Mouse (Mus musculus) kidney, adult 8-10 months (tissue): Measurements from ENCODE around the gene Hdac9.

Experiments used
- DNase-seq, 2 experiments: peaks; one replicate each; pipeline ENCODE4 v3.0.0; 2022

Gene Hdac9

DNA sequence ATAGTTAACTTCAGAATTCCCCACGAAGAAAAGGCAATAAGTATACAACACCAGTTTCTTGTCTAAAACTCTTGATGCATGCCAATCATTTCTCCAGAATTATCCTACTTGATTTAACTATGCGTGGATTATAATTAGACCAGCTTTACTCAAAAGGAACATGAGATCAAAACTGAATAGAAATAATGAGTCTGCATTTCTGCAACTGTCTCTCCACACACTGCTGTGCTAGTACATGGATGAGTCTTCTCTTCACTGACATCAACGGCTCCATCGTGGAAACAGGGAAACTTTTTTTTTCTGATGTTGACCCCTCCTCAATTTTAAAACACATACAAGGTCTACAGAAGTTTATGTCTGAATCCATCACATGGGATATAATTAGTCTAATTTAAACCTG lies 334.4 kb downstream of the Hdac9 start:
- DNase-seq = no peak

GRCm38 (mm10) chr12:34579220-34579619 lies 337.7 kb downstream of the Hdac9 start:
- DNase-seq = no peak

- no peak for DNase-seq
These were observed 345.8 kb downstream of the Hdac9 start for GRCm38 (mm10) chr12:34571069-34571468.

- no peak for DNase-seq
These were observed 347.4 kb downstream of the Hdac9 start for GRCm38 (mm10) chr12:34569472-34569871.

DNA sequence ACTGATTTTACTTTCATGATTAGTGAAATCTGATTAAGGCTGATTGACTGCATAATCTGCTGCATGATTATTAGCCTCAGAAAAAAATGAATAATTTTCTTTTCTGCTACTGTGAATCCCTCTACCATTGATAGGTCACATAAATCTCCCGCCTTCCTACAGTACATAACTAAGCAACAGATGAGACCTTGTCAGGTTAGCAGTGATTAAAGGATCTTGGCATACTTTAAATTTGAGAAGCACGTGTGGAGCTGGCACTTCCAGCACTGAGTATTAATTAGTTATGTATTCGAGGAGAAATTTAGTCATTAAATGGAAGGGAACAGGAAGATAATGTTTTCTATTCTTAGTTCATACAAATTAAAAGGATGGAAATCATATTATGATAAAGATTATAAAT lies 347.8 kb downstream of the Hdac9 start:
- DNase-seq = no peak

- DNase-seq = no peak
These were observed 354.6 kb downstream of the Hdac9 start for GRCm38 (mm10) chr12:34562331-34562730.

- DNase-seq = no peak
These were observed 357.9 kb downstream of the Hdac9 start for GRCm38 (mm10) chr12:34559001-34559400.

DNA sequence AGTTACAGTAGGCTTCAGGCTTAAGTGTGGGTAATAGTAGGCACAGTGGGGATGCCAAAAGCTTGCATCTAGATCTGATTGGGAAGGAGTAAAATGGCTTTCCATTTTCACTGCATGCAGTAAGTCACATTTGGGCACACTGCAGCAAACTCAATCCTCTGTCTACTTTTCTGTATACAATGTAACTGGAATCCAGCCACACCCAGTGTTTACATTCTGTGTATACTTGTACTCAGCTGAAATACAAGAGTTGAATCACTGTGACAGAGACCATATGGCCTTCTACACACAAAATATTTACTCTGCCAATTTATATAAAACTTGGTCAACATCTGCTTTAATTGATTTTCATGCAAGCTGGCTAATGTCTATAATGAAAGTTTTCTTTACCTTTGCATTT lies 362.1 kb downstream of the Hdac9 start:
- DNase-seq = no peak

- DNase-seq = no peak
These were observed 366.6 kb downstream of the Hdac9 start for GRCm38 (mm10) chr12:34550268-34550667.

DNA sequence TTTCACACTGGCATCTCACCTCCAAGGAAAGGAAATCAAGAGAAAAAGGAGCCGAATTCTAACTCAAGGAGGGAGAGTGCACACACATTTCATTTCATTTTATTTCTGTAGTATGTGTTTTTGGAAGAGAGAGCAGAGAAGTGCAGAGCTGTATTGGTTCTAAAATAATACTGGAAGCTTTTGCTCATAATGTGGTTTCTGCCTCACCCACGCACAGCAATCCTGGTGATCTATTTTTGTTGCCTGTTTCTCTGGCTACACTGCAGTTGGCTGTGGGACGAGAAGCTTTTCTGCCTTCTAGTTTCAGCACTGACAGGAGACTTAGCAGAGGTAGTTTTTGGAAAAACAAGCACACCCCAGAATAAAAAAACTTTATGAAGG lies 387.7 kb downstream of the Hdac9 start:
- DNase-seq = no peak

GRCm38 (mm10) chr12:34528201-34529164 lies 388.4 kb downstream of the Hdac9 start:
- DNase-seq = no peak

- no peak for DNase-seq
These were observed 389.1 kb downstream of the Hdac9 start for GRCm38 (mm10) chr12:34527761-34528160.

- no peak for DNase-seq
These were observed 395.4 kb downstream of the Hdac9 start for GRCm38 (mm10) chr12:34521468-34521867.

DNA sequence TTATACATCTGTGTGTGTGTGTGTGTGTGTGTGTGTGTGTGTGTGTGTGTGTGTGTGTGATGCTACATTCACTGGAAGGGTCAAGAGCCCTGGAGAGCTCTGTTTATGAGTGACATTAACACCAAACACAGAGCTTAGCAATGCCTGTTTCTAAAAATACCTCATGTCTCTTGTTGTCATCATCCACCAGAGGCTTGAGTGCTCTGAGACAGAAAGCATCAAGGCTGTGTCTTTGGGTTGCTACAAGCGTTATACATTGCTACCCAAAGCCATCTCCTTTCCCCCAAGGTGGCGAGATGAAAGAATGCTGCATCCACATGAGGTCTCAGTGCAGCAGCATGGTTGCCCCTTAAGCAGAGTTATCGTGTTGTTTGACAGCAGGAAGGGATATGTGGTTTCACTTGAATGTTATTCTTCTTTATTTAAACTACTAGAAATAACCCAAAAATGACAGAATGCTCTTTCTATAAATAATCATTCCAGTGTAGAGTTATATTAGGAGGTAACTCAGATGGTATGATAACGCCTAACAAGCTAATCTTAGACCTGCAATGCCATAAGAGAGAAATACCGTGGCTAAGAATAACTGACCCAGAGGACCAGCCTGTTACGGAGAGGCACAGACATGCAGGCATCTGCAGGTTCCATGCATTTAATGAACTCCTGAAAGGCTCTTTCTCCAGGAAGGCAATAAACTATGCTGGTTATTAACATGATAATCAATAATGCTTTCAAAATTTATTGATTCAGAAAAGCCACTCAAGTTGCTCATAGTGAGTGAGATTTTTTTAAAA lies 399.9 kb downstream of the Hdac9 start:
- no peak for DNase-seq

DNA sequence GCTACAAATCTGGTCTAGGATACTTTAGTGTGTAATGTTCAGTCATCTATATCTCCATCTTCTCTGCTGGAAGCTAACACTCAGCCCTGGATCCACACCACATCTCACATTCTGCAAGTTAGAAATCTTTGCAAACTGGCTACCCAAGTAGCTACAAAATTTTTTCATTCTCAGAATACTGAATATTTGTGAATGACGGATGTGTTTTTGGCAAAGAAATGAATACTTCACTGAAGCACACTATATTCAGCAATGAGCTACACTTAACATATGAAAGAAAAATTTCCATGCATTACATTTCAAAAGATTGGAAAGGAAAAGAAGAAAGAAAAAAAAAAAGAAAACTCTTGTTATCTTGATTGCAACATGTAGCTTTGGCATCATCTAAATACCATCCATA lies 410.6 kb downstream of the Hdac9 start:
- DNase-seq = no peak

DNA sequence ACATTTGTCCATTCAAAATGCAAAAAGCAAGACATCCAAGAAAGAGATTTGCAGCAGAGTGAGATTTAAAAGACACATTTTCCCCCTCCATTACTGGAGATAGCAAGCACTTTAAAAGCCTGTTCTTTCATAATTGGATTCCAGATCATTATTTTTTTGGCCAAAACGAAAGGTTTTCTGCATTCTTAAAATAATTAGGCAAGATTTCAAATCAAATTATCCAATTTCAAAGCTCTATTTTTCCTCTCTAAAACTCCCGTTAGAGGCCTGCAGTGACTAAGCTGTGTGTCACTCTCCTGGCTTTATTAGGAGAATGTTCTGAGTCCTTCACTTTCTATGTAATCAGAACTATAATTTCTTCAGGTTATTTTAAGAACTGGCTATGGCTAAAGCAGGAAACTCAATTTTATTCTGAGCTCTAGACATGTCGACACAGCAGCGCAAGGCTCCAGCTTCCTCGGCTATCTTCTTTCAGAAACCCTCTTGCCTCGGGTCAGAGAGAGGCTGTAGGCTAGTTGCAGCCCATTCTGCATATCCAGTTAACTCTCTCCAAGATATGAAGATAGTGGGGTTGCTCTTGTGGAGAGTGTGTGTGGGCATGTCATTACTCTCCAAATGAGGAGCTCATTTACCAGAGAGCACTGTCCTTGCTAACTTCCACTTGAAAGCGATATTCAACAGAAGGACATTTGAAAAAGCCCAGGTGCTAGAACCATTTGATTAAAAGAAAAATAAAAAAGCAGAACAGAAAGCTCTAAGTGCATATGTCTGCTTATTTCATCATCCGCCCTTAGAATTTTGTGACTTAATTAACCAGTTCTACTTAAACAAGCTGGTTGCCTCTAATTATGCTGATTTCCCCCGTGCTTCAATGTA lies 417.9 kb downstream of the Hdac9 start:
- DNase-seq = no peak

DNA sequence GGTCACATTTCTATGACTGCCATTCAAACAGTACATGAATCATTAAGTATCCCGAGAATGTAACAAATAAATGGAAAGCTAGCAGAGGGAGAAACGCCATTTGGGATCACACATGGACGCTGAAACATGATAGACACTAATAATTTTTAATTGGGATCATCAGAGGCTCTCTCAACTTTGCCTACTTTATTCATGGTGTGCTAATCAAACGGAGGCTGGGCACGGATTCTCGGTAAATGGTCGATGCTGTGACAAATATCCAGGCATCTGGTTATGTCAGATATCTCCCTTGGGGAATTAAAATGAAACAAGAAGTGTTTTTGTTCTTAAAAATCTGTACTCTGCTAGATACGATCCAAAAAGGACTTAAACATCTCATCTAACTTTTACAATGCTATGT lies 418.6 kb downstream of the Hdac9 start:
- no peak for DNase-seq

- DNase-seq = no peak
These were observed 419.2 kb downstream of the Hdac9 start for GRCm38 (mm10) chr12:34497702-34498101.

DNA sequence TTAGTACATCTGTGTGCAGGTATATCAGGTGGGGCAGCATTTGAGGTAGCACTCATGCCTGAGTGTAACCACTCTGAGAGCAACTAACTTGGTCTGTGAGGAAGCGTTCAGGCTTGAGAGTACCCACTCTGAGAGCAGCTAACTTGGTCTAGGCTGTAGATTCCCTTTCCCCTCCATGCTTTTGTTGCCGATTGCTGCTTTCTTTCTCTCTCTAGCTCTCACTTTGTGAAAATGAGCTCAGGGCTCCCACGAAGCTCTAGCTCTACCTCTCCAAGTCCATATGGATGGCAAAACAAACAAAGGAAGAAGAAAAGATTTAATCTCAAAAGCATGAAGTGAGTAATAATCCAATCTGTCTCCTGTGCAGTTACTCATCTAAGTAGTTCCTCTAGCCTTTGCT lies 421.0 kb downstream of the Hdac9 start:
- no peak for DNase-seq

- no peak for DNase-seq
These were observed 427.3 kb downstream of the Hdac9 start for GRCm38 (mm10) chr12:34489629-34490028.

- DNase-seq = no peak
These were observed 429.2 kb downstream of the Hdac9 start for GRCm38 (mm10) chr12:34487666-34488065.

GRCm38 (mm10) chr12:34487021-34487420 lies 429.9 kb downstream of the Hdac9 start:
- DNase-seq = no peak

- no peak for DNase-seq
These were observed 430.9 kb downstream of the Hdac9 start for GRCm38 (mm10) chr12:34486016-34486415.
